Comparison of ENCODE assay signal across 8 mouse cellular contexts in genomic region chr11:84879007-84879771, GRCm38 (mm10). TPM values are rescaled to one million over a fixed set of nuclear protein-coding genes. Genes with fewer than 3 reads are reported as not detected.
DNase-seq lines count a peak whose midpoint lies in the region; ATAC-seq and TF ChIP-seq lines count a peak whose summit lies in the region.

No protein-coding gene starts in this region.

- DNase-seq in kidney, postnatal 0 days (ENCODE audit: low spot score) = no peak
- DNase-seq in kidney, adult 8-10 months = no peak
- peak; percentile 22 for DNase-seq in R1 (ENCODE audit: low read depth, low spot score)
- peak; percentile 25 for DNase-seq in naive thymus-derived CD4-positive, alpha-beta T cell, adult 2 months (ENCODE audit: low read depth)
- no peak for DNase-seq in gastrocnemius, postnatal 4 days (ENCODE audit: low spot score in 2 of 2)
- no peak for DNase-seq in cerebellum, postnatal 36 days
- no peak for DNase-seq in cerebellum, postnatal 4 days (ENCODE audit: low spot score in 2 of 2)

- TF ChIP-seq CTCF in kidney, postnatal 0 days (IDR thresholded peaks at IDR 0.05; ENCODE audit: low read depth) = no peak

- H3K4me3 ChIP-seq in kidney, postnatal 0 days (replicated peaks; ENCODE audit: low read depth, low read length) = peak overlapping the region; percentile 87
- H3K4me3 ChIP-seq in hindbrain, embryonic 15.5 days = peak overlapping the region; percentile 82

- peak overlapping the region; percentile 93 for H3K4me2 ChIP-seq in kidney, postnatal 0 days (ENCODE audit: low read length)
- H3K4me2 ChIP-seq in hindbrain, embryonic 15.5 days = peak overlapping the region; percentile 94

- H3K9me3 ChIP-seq in kidney, postnatal 0 days (replicated peaks; ENCODE audit: low read length) = no peaks in the 10 kb centered on the region
- no peaks in the 10 kb centered on the region for H3K9me3 ChIP-seq in hindbrain, embryonic 15.5 days

- peak overlapping the region; percentile 84 for H3K9ac ChIP-seq in kidney, postnatal 0 days (ENCODE audit: low read depth, low read length)
- peak overlapping the region; percentile 88 for H3K9ac ChIP-seq in hindbrain, embryonic 15.5 days

- peaks cover 3% of the 10 kb centered on the region; the same call in 1 of the 2 replicates for H3K36me3 ChIP-seq in kidney, postnatal 0 days (ENCODE audit: insufficient read depth, low read length)
- peaks cover 2% of the 10 kb centered on the region for H3K36me3 ChIP-seq in hindbrain, embryonic 15.5 days

- no peaks in the 10 kb centered on the region for H3K27me3 ChIP-seq in kidney, postnatal 0 days (ENCODE audit: insufficient read depth, low read length)
- no peaks in the 10 kb centered on the region for H3K27me3 ChIP-seq in hindbrain, embryonic 15.5 days

- peak overlapping the region; percentile 94 for H3K27ac ChIP-seq in kidney, postnatal 0 days
- peak overlapping the region; percentile 91 for H3K27ac ChIP-seq in hindbrain, embryonic 15.5 days (replicated peaks)

- peaks cover 5% of the 10 kb centered on the region; the same call in 1 of the 2 replicates for H3K4me1 ChIP-seq in kidney, postnatal 0 days (replicated peaks; ENCODE audit: insufficient read depth, low read length)
- peaks cover 19% of the 10 kb centered on the region for H3K4me1 ChIP-seq in hindbrain, embryonic 15.5 days (replicated peaks)

- WGBS in kidney, postnatal 0 days = 13% methylated on average over 7 of the region's 7 CpGs
- WGBS in hindbrain, embryonic 15.5 days = 25% methylated on average over 7 of the region's 7 CpGs

- ATAC-seq in kidney, postnatal 0 days (replicated peaks; ENCODE audit: low FRiP score, low read depth) = no peak
- ATAC-seq in hindbrain, embryonic 15.5 days (ENCODE audit: low FRiP score, low read depth) = 0 out of 2 replicates have a peak, but pooled peaks have one; percentile 2

RNA-seq across cellular contexts. Expression of gene Myo19, which starts 0.8 kb away (rescaled TPM):
- 12.6 and 13.2 TPM in 2 replicates for polyA plus RNA-seq in kidney, postnatal 0 days (2015; fragmentation: Nextera tagmentation; extraction: Ambion mirVana)
- 6.8 and 7.7 TPM in 2 replicates for polyA plus RNA-seq in hindbrain, embryonic 15.5 days (2015; fragmentation: Nextera tagmentation; extraction: Ambion mirVana)
- 1 to 10 TPM; 7.7 to 7.8 TPM for total RNA-seq in gastrocnemius, postnatal 4 days (2021)

RNA-seq across cellular contexts. Expression of gene Pigw, which starts 0.9 kb away (rescaled TPM):
- 2.7 and 2.9 TPM in 2 replicates for polyA plus RNA-seq in kidney, postnatal 0 days (2015; fragmentation: Nextera tagmentation; extraction: Ambion mirVana)
- polyA plus RNA-seq in hindbrain, embryonic 15.5 days (2015; fragmentation: Nextera tagmentation; extraction: Ambion mirVana) = 2.2 and 2.3 TPM in 2 replicates
- total RNA-seq in gastrocnemius, postnatal 4 days (2021) = 1 to 10 TPM; 5.6 to 6.4 TPM

RNA-seq across cellular contexts. Expression of gene Ggnbp2, which starts 8.6 kb away (rescaled TPM):
- polyA plus RNA-seq in kidney, postnatal 0 days (2015; fragmentation: Nextera tagmentation; extraction: Ambion mirVana) = 56.4 and 57.5 TPM in 2 replicates
- 68.9 and 72.9 TPM in 2 replicates for polyA plus RNA-seq in hindbrain, embryonic 15.5 days (2015; fragmentation: Nextera tagmentation; extraction: Ambion mirVana)
- 10 to 100 TPM; 57.5 to 63.0 TPM for total RNA-seq in gastrocnemius, postnatal 4 days (2021)

RNA-seq across cellular contexts. Expression of gene Znhit3, which starts 37.0 kb away (rescaled TPM):
- polyA plus RNA-seq in kidney, postnatal 0 days (2015; fragmentation: Nextera tagmentation; extraction: Ambion mirVana) = 45.2 and 47.5 TPM in 2 replicates
- polyA plus RNA-seq in hindbrain, embryonic 15.5 days (2015; fragmentation: Nextera tagmentation; extraction: Ambion mirVana) = 67.6 and 67.9 TPM in 2 replicates
- 10 to 100 TPM; 12.2 to 14.7 TPM for total RNA-seq in gastrocnemius, postnatal 4 days (2021)

RNA-seq across cellular contexts. Expression of gene Dhrs11, which starts 50.4 kb away (rescaled TPM):
- polyA plus RNA-seq in kidney, postnatal 0 days (2015; fragmentation: Nextera tagmentation; extraction: Ambion mirVana) = 13.8 and 16.1 TPM in 2 replicates
- 8.6 and 10.5 TPM in 2 replicates for polyA plus RNA-seq in hindbrain, embryonic 15.5 days (2015; fragmentation: Nextera tagmentation; extraction: Ambion mirVana)
- 10 to 100 TPM; 13.7 to 16.9 TPM for total RNA-seq in gastrocnemius, postnatal 4 days (2021)

Comparison
In these comparisons a context has a peak if more than half of its experiments do, and no peak if none do; other contexts are left out.
1. DNase-seq: peak in R1 (single experiment) and naive thymus-derived CD4-positive, alpha-beta T cell, adult 2 months (single experiment); none in kidney, postnatal 0 days (single experiment), kidney, adult 8-10 months (0 of 2), gastrocnemius, postnatal 4 days (0 of 2), cerebellum, postnatal 36 days (0 of 2) and cerebellum, postnatal 4 days (0 of 2).